Mouse (Mus musculus) midbrain, embryonic 16.5 days (tissue): ENCODE data around the gene Slc8b1. TPM values are rescaled to one million over a fixed set of nuclear protein-coding genes. Genes with fewer than 3 reads are reported as not detected.

Experiments
- ATAC-seq: fragments of 200-750 bp; cut with Nextera tagmentation; 2 replicates; pipeline ENCODE4 v1.8.0; 2017; ENCODE audit warnings: moderate TSS enrichment
- H3K27ac ChIP-seq: fragments of 300-500 bp; sonication (generic); 2 replicates; pipeline ENCODE4 v1.5.1; 2014; ENCODE audit warnings: mild to moderate bottlenecking, low read length, mixed read lengths
- H3K27me3 ChIP-seq: fragments of 300-500 bp; sonication (generic); 2 replicates; pipeline ENCODE4 v1.6.1; 2014; ENCODE audit warnings: low read depth, low read length, mixed read lengths; ENCODE audit not compliant: control insufficient read depth, insufficient read depth
- H3K36me3 ChIP-seq: fragments of 300-500 bp; sonication (generic); 2 replicates; pipeline ENCODE4 v1.6.1; 2014; ENCODE audit warnings: mild to moderate bottlenecking, low read length, moderate library complexity, mixed read lengths; ENCODE audit not compliant: control insufficient read depth, insufficient read depth
- H3K4me1 ChIP-seq: fragments of 300-500 bp; sonication (generic); 2 replicates; pipeline ENCODE4 v1.6.1; 2014; ENCODE audit warnings: mild to moderate bottlenecking, low read length, mixed read lengths; ENCODE audit not compliant: control insufficient read depth, insufficient read depth
- H3K4me2 ChIP-seq: fragments of 300-500 bp; sonication (generic); 2 replicates; pipeline ENCODE4 v1.6.1; 2014; ENCODE audit warnings: mild to moderate bottlenecking, low read length, mixed read lengths
- H3K4me3 ChIP-seq: fragments of 300-500 bp; sonication (generic); 2 replicates; pipeline ENCODE4 v1.5.1; 2014; ENCODE audit warnings: low read depth, mild to moderate bottlenecking, low read length, moderate library complexity, mixed read lengths
- H3K9ac ChIP-seq: fragments of 300-500 bp; sonication (generic); 2 replicates; pipeline ENCODE4 v1.6.1; 2014; ENCODE audit warnings: low read depth, low read length, mixed read lengths
- H3K9me3 ChIP-seq: fragments of 300-500 bp; sonication (generic); replicated peaks from 2 replicates; pipeline ENCODE4 v1.6.1; 2014; ENCODE audit warnings: mild to moderate bottlenecking, low read length, mixed read lengths; ENCODE audit not compliant: control insufficient read depth, poor library complexity, severe bottlenecking
- WGBS: fragments of 180-500 bp; shearing (Covaris S2); extraction: QIAGEN DNeasy Blood & Tissue Kit; methylation state at CpG from one replicate; pipeline ENCODE4 v1.1.7; 2014; 5-methylcytosine and 5-hydroxymethylcytosine counted together
- polyA plus RNA-seq: library from polyadenylated mRNA; unstranded; fragments of >200 nt; fragmentation: Nextera tagmentation; extraction: Ambion mirVana; gene quantifications from 2 replicates; pipeline ENCODE4 v1.2.1, GENCODE M21; 2015

The Slc8b1 gene
- polyA plus RNA-seq, 1 experiment from 2014 or later: 2.0 TPM

DNA sequence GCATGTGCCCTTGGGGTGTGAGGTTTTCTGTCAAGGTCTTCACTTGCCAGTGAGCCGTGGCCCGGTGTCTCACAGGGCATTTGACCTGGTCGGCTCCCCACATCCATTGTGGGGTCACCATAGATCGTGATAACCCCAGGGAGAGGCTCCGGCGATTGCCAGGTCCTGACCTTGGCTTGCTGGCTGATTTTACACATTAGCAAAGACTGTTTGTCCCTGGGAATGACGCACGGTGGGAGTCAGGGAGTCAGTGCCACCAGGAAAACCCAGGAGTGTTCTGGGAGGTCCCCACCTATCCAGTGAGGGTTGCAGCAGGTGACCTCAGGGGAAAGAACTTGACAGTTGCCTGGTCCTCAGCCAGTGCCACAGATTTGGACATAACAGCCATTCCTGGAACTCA, 38.2 kb upstream of the Slc8b1 start, which contains the start of gene Sdsl:
TSS of gene Sdsl (minus strand) at position 41 of the 400 bp plus-strand sequence.
- H3K4me3 ChIP-seq: no peak within 1 kb of the TSS
- H3K9ac ChIP-seq: no peak within 1 kb of the TSS
- H3K36me3 ChIP-seq: no peaks in the 10 kb centered on the region
- no peaks in the 10 kb centered on the region for H3K4me1 ChIP-seq
- 0 out of 2 replicates have a peak, but pooled peaks cover 4% of the 10 kb centered on the region for H3K27me3 ChIP-seq
- ATAC-seq: no peak
- no peak within 1 kb of the TSS for H3K27ac ChIP-seq
- no peaks in the 10 kb centered on the region for H3K9me3 ChIP-seq
- no peak within 1 kb of the TSS for H3K4me2 ChIP-seq
- WGBS: 90% methylated on average over 8 of the region's 8 CpGs

DNA sequence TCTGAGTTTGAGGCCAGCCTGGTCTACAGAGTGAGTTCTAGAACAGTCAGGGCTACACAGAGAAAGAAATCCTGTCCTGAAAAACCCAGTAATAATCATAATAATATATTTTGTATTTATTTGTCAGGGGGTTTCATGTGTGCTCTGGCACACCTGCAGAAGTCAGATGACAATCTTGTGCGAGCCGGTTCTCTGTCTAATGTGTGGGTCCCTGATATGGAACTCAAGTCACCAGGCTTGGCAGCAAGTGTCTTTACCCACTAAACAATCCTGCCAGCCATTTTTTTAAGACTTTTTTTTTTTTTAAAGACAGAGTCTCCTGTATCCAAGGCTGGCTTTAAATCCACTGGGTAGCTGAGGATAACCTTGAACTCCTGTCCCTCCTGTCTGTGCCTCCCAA, 37.6 kb upstream of the Slc8b1 start:
- no peaks in the 10 kb centered on the region for H3K36me3 ChIP-seq
- no peak overlapping the region for H3K4me2 ChIP-seq
- 0 out of 2 replicates have a peak, but pooled peaks cover 2% of the 10 kb centered on the region for H3K27me3 ChIP-seq
- WGBS: 97% methylated on average over 2 of the region's 2 CpGs
- no peak for ATAC-seq
- no peaks in the 10 kb centered on the region for H3K4me1 ChIP-seq
- no peak overlapping the region for H3K4me3 ChIP-seq
- H3K27ac ChIP-seq: no peak overlapping the region
- no peak overlapping the region for H3K9ac ChIP-seq
- no peaks in the 10 kb centered on the region for H3K9me3 ChIP-seq

DNA sequence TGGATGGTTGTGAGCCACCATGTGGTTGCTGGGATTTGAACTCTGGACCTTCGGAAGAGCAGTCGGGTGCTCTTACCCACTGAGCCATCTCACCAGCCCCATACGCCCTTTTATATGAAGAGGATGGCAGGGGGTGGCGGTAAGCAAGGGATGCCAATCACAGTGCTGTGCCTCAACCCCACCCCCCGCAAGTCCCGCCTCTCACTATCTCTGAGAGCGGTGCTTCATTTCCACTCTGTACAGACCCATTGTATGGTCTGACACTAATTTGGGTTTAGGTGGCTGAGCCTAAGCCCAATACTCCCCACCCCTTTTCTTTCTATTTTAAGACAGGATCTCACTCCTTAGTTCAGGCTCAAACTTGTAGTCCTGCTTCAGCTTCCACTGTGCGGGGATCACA, 35.1 kb upstream of the Slc8b1 start:
- Histone ChIP-seq H3K9ac (no peak overlapping the region), H3K9me3 (no peaks in the 10 kb centered on the region), H3K27ac (no peak overlapping the region), H3K27me3 (no peaks in the 10 kb centered on the region), H3K4me1 (no peaks in the 10 kb centered on the region), H3K4me2 (no peak overlapping the region), H3K4me3 (no peak overlapping the region), H3K36me3 (no peaks in the 10 kb centered on the region)
- no peak for ATAC-seq
- 59% methylated on average over 8 of the region's 8 CpGs for WGBS

DNA sequence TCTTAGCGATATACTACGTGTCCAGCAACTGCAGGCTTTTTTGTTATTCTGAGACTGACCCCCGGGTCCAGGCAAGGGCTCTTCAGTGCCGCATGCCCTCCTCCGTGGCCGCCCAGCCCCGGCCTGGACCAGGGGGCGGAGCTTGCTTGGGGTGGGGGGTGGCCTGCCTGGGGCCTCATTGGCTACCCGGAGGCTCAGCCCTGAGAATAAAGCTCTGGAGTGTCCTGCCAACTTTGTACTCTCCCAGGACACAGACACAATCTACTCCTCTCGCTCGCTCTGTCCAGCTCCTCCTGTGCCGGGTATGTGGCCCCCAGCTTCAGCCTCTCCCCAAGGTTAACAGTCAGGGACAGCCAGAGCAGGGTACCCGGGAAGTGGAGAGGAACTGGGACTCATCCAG, 34.7 kb upstream of the Slc8b1 start, which contains the start of gene Sds:
TSS of gene Sds (plus strand) at position 231 of the 400 bp plus-strand sequence.
- no peak within 1 kb of the TSS for H3K4me3 ChIP-seq
- WGBS: 17% methylated on average over 13 of the region's 13 CpGs
- ATAC-seq: no peak

DNA sequence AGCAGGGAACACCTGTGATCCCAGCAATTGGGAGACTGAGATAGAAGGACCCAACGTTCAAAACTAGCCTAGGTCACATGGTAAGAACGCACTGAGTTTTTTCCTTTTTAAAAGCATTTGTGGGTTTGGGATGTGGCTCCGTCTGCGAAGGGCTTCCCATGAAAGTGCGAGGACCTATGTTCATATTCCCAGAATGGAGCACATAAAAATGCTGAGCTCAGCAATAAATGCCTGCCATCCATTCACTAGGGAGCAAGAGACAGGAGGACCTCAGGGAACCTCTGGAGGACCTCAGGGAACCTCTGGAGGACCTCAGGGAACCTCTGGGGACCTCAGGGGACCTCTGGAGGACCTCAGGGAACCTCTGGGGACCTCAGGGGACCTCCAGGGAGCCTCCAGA, 33.0 kb upstream of the Slc8b1 start:
- Histone ChIP-seq H3K4me1 (no peaks in the 10 kb centered on the region), H3K4me3 (no peak overlapping the region), H3K27ac (no peak overlapping the region), H3K9me3 (no peaks in the 10 kb centered on the region), H3K4me2 (no peak overlapping the region), H3K9ac (no peak overlapping the region), H3K27me3 (no peaks in the 10 kb centered on the region), H3K36me3 (no peaks in the 10 kb centered on the region)
- 92% methylated on average over 5 of the region's 5 CpGs for WGBS
- no peak for ATAC-seq

More for the DNA sequence above, 34.7 kb upstream of the Slc8b1 start, which contains the start of gene Sds:
- H3K27ac ChIP-seq: no peak within 1 kb of the TSS
- H3K4me1 ChIP-seq: no peaks in the 10 kb centered on the region
- H3K36me3 ChIP-seq: no peaks in the 10 kb centered on the region
- no peak within 1 kb of the TSS for H3K4me2 ChIP-seq
- H3K9me3 ChIP-seq: no peaks in the 10 kb centered on the region
- no peaks in the 10 kb centered on the region for H3K27me3 ChIP-seq
- H3K9ac ChIP-seq: no peak within 1 kb of the TSS

DNA sequence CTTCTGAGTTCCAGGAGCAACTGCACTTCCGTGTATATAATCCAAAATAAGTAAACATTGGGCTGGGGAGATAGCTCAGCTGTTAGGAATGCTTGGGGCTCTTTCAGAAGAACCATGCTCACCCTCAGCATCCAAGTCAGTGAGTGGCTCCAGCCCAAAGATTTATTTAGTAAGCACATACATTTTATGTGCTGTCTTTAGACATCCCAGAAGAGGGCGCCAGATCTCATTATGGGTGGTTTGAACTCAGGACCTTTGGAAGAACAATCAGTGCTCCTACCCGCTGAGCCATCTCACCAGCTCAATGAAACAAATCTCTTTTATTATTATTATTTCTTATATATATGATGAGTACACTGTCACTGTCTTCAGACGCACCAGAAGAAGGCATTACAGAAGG, 31.4 kb upstream of the Slc8b1 start:
- no peaks in the 10 kb centered on the region for H3K4me1 ChIP-seq
- no peaks in the 10 kb centered on the region for H3K27me3 ChIP-seq
- H3K27ac ChIP-seq: no peak overlapping the region
- H3K4me2 ChIP-seq: no peak overlapping the region
- no peak for ATAC-seq
- no peaks in the 10 kb centered on the region for H3K9me3 ChIP-seq
- 66% methylated on average over 4 of the region's 4 CpGs for WGBS
- no peak overlapping the region for H3K9ac ChIP-seq
- no peak overlapping the region for H3K4me3 ChIP-seq
- no peaks in the 10 kb centered on the region for H3K36me3 ChIP-seq

DNA sequence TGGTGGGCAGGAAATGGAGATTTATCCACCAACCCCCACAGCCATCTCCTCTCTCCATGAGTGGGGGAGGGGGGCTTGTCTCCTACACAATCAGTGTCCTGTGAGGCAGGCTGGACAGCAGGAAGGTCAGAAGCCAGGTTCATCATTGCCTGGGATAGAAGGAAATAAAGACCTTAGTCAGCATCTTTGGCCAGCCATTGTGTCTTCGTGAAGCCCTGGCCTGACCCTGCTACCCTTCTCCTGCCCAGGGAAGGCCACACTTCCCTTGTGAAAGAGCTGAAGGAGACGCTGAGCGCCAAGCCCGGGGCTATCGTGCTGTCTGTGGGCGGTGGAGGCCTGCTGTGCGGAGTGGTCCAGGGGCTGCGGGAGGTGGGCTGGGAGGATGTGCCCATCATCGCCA, 29.8 kb upstream of the Slc8b1 start:
- H3K36me3 ChIP-seq: peaks cover 6% of the 10 kb centered on the region; the same call in 1 of the 2 replicates
- no peaks in the 10 kb centered on the region for H3K4me1 ChIP-seq
- 61% methylated on average over 9 of the region's 9 CpGs for WGBS
- no peak overlapping the region for H3K9ac ChIP-seq
- ATAC-seq: no peak
- H3K4me3 ChIP-seq: no peak overlapping the region
- H3K9me3 ChIP-seq: no peaks in the 10 kb centered on the region
- H3K4me2 ChIP-seq: no peak overlapping the region
- H3K27ac ChIP-seq: no peak overlapping the region
- H3K27me3 ChIP-seq: no peaks in the 10 kb centered on the region

DNA sequence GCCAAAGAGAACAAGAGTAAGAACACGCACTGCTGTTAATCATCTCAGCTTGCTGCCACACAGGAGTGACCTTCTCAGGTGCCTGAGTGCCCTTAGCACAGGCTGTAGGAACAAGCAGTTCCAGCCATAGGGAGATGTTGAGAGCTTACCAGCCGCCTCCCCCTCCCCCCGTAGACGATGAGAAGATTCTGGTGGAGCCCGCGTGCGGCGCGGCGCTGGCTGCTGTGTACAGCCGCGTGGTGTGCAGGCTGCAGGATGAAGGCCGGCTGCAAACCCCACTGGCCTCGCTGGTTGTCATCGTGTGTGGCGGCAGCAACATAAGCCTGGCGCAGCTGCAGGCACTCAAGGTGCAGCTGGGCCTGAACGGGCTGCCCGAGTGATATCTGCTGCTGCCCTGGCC, 27.6 kb upstream of the Slc8b1 start:
- H3K4me3 ChIP-seq: no peak overlapping the region
- no peaks in the 10 kb centered on the region for H3K27me3 ChIP-seq
- no peak overlapping the region for H3K9ac ChIP-seq
- 85% methylated on average over 19 of the region's 19 CpGs for WGBS
- H3K4me1 ChIP-seq: no peaks in the 10 kb centered on the region
- H3K27ac ChIP-seq: no peak overlapping the region
- peaks cover 15% of the 10 kb centered on the region; the same call in 1 of the 2 replicates for H3K36me3 ChIP-seq
- no peak overlapping the region for H3K4me2 ChIP-seq
- no peak for ATAC-seq
- no peaks in the 10 kb centered on the region for H3K9me3 ChIP-seq

DNA sequence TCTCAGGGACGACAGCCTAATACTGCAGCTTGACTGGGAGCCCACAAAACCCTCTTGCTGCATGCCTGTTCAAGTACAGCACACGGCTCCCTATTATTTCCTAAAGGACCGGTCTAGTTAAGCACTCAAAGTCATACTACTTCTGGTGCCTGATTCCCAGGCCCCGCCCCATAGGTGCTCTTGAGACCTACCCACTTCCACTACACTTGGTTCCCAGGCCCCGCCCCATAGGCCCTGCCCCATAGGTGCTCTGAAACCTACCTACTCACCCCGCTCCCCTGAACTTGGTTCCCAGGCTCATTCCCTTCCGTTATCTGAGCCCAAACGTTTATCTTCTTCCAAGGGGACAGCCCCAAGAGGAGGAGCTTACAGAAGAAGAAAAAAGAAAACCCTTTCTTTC, 23.1 kb upstream of the Slc8b1 start:
- WGBS: 89% methylated on average over 8 of the region's 8 CpGs

More for the DNA sequence above, 23.1 kb upstream of the Slc8b1 start:
- ATAC-seq: no peak
- no peaks in the 10 kb centered on the region for H3K4me1 ChIP-seq
- H3K9ac ChIP-seq: no peak overlapping the region
- H3K9me3 ChIP-seq: no peaks in the 10 kb centered on the region
- H3K27me3 ChIP-seq: no peaks in the 10 kb centered on the region
- H3K4me3 ChIP-seq: no peak overlapping the region
- H3K27ac ChIP-seq: no peak overlapping the region
- H3K36me3 ChIP-seq: peaks cover 21% of the 10 kb centered on the region; the same call in 1 of the 2 replicates
- H3K4me2 ChIP-seq: no peak overlapping the region
